In genomic region chr9:101590310-101590709, GRCm38 (mm10) we compare ENCODE assay signal across 11 mouse cellular contexts.
DNase-seq lines count a peak whose midpoint lies in the region; ATAC-seq and TF ChIP-seq lines count a peak whose summit lies in the region.
"Had no signal": no experiment of that assay in that cellular context is flagged by ENCODE, and none has a peak within 500 bp of the region (broad histone marks: within the 10 kb centered on the region; RNA-seq: fewer than 3 reads in every experiment).

No protein-coding gene starts in this region.

- H3K4me1 ChIP-seq in heart, embryonic 11.5 days (ENCODE audit: control insufficient read depth, insufficient read depth, low read length): no peaks in the 10 kb centered on the region
- H3K4me1 ChIP-seq in lung, embryonic 16.5 days (replicated peaks; ENCODE audit: control insufficient read depth, insufficient read depth, low read length): no peaks in the 10 kb centered on the region
- H3K4me1 ChIP-seq in liver, postnatal 0 days (ENCODE audit: insufficient read depth): no peaks in the 10 kb centered on the region
- H3K4me1 ChIP-seq: megakaryocyte, embryonic 14.5 days had no signal

- no peak for TF ChIP-seq EP300 in liver, postnatal 0 days (IDR thresholded peaks at IDR 0.05; ENCODE audit: low read depth)

- H3K4me2 ChIP-seq in heart, embryonic 11.5 days: no peak overlapping the region
- no peak overlapping the region for H3K4me2 ChIP-seq in lung, embryonic 16.5 days (ENCODE audit: low read depth, low read length)
- H3K4me2 ChIP-seq in liver, postnatal 0 days (ENCODE audit: low read depth, low read length): no peak overlapping the region

- no peak overlapping the region for H3K27ac ChIP-seq in heart, embryonic 11.5 days (ENCODE audit: low read depth, low read length)
- H3K27ac ChIP-seq in lung, embryonic 16.5 days (ENCODE audit: low read length): peak overlapping the region; percentile 4
- no peak overlapping the region for H3K27ac ChIP-seq in liver, postnatal 0 days (ENCODE audit: low read depth)

- DNase-seq in heart, adult 18-20 months: peak; percentile 81 to 84
- peak; percentile 71 for DNase-seq in gastrocnemius, postnatal 25 days
- DNase-seq in kidney, adult 9 months: peak; percentile 21
- DNase-seq in thymus, adult 18-20 months: no peak
- no peak for DNase-seq in liver, postnatal 0 days

- no peak overlapping the region for H3K4me3 ChIP-seq in heart, embryonic 11.5 days (ENCODE audit: low read depth, low read length)
- H3K4me3 ChIP-seq in lung, embryonic 16.5 days (ENCODE audit: low read length): no peak overlapping the region
- H3K4me3 ChIP-seq in liver, postnatal 0 days (ENCODE audit: low read depth, low read length): no peak overlapping the region
- H3K4me3 ChIP-seq: megakaryocyte, embryonic 14.5 days; myocyte had no signal

- TF ChIP-seq CTCF in liver, postnatal 0 days (IDR thresholded peaks at IDR 0.05; ENCODE audit: low read depth): no peak

- H3K27me3 ChIP-seq in heart, embryonic 11.5 days (ENCODE audit: control insufficient read depth, insufficient read depth, low read length): no peaks in the 10 kb centered on the region
- no peaks in the 10 kb centered on the region for H3K27me3 ChIP-seq in lung, embryonic 16.5 days (ENCODE audit: control insufficient read depth, insufficient read depth, low read depth, low read length)
- no peaks in the 10 kb centered on the region for H3K27me3 ChIP-seq in liver, postnatal 0 days (ENCODE audit: insufficient read depth, low read length)
- H3K27me3 ChIP-seq: megakaryocyte, embryonic 14.5 days had no signal

- no peaks in the 10 kb centered on the region for H3K36me3 ChIP-seq in heart, embryonic 11.5 days (ENCODE audit: control insufficient read depth, insufficient read depth, low read length)
- H3K36me3 ChIP-seq in lung, embryonic 16.5 days (ENCODE audit: control insufficient read depth, insufficient read depth, low read length): no peaks in the 10 kb centered on the region
- H3K36me3 ChIP-seq in liver, postnatal 0 days (replicated peaks; ENCODE audit: insufficient read depth, low read length): no peaks in the 10 kb centered on the region

- no peak for ATAC-seq in heart, embryonic 11.5 days (replicated peaks; ENCODE audit: insufficient number of reproducible peaks, low FRiP score, low TSS enrichment)
- peak; percentile 94 for ATAC-seq in lung, embryonic 16.5 days (ENCODE audit: low read depth)
- ATAC-seq in liver, postnatal 0 days: no peak
- ATAC-seq in granulocyte monocyte progenitor cell, adult 5-6 weeks (replicated peaks; ENCODE audit: poor library complexity, severe bottlenecking): no peak
- ATAC-seq: forebrain, embryonic 14.5 days had no signal

- 0 out of 2 replicates have a peak, but pooled peaks cover 3% of the 10 kb centered on the region for H3K9me3 ChIP-seq in heart, embryonic 11.5 days (replicated peaks; ENCODE audit: control insufficient read depth, low read length)
- H3K9me3 ChIP-seq in lung, embryonic 16.5 days (ENCODE audit: control insufficient read depth, low read length): no peaks in the 10 kb centered on the region
- no peaks in the 10 kb centered on the region for H3K9me3 ChIP-seq in liver, postnatal 0 days (ENCODE audit: low read length)

- H3K9ac ChIP-seq in heart, embryonic 11.5 days (ENCODE audit: low read depth, low read length): no peak overlapping the region
- no peak overlapping the region for H3K9ac ChIP-seq in lung, embryonic 16.5 days (ENCODE audit: low read length)
- H3K9ac ChIP-seq in liver, postnatal 0 days (replicated peaks): no peak overlapping the region

- 57% methylated on average over 3 of the region's 3 CpGs for WGBS in heart, embryonic 11.5 days (ENCODE audit: insufficient replicate concordance)
- 33% methylated on average over 3 of the region's 3 CpGs for WGBS in lung, embryonic 16.5 days
- WGBS in liver, postnatal 0 days (ENCODE audit: insufficient replicate concordance): 58% methylated on average over 3 of the region's 3 CpGs

Comparison
In these comparisons a context has a peak if more than half of its experiments do, and no peak if none do; other contexts are left out.
1. DNase-seq: peak in heart, adult 18-20 months (2 of 2), gastrocnemius, postnatal 25 days (single experiment) and kidney, adult 9 months (single experiment); none in thymus, adult 18-20 months (0 of 2) and liver, postnatal 0 days (single experiment).